Mouse (Mus musculus): ENCODE results near the gene Pde10a. TPM values are rescaled to one million over a fixed set of nuclear protein-coding genes. Genes with fewer than 3 reads are reported as not detected.

Pde10a gene
- total and polyA plus RNA-seq, 3 experiments, result 0.04 to 0.41 (median 0.21) TPM

DNA sequence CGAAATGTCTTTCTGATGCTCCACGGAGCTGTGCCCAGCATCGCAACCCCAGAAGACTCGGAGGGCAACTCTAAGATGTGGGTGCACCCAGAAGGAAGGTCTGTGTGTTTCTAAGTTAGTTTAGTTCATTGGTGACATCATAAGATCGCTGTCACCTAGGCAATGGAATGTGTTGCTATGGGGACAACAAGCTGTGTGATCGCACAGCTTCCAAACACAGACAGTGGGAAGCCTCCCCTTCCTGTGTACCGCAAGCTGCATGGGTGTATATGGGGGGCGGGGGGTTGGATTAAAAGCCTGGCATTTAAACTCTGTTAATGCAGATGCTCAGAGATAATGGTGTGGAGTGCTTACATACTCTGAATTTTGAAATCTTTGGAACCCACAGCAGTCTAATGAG lies 56.4 kb downstream of the Pde10a start:
- Histone ChIP-seq H3K4me1 (ENCODE audit: control insufficient read depth in 1 of 2, insufficient read depth in 2 of 2) (no peaks in the 10 kb centered on the region), H3K4me3 (replicated peaks in 1 of 3; ENCODE audit: low read depth in 2 of 3, low read length in 2 of 3, poor library complexity in 1 of 3) (no peak overlapping the region), H3K9ac (ENCODE audit: insufficient read depth, low read depth) (no peak overlapping the region), H3K27ac (ENCODE audit: insufficient read depth, low read depth) (no peak overlapping the region), H3K27me3 (replicated peaks) (peaks cover 11% of the 10 kb centered on the region), H3K36me3 (replicated peaks in 1 of 2; ENCODE audit: control insufficient read depth in 1 of 2, insufficient read depth in 1 of 2, low read length in 1 of 2) (no peaks in the 10 kb centered on the region), H3K9me3 (replicated peaks; ENCODE audit: low read length) (no peaks in the 10 kb centered on the region), H3K4me2 (ENCODE audit: insufficient read depth, low read depth, poor library complexity, severe bottlenecking) (no peak overlapping the region), H3K79me2 (replicated peaks; ENCODE audit: control insufficient read depth, extremely low read depth, insufficient read depth, poor library complexity, severe bottlenecking) (no peaks in the 10 kb centered on the region)
- DNase-seq (ENCODE audit: extremely low read depth), result no peak
- no peak for TF ChIP-seq MXI1 (IDR thresholded peaks at IDR 0.05; ENCODE audit: low read depth, low read length)
- TF ChIP-seq SMC3 (IDR thresholded peaks at IDR 0.05; ENCODE audit: low read depth, low read length), result no peak
- no peak for TF ChIP-seq ZNF384 (IDR thresholded peaks at IDR 0.05; ENCODE audit: low read depth, low read length)
- TF ChIP-seq CTCF (conservative IDR thresholded peaks at IDR 0.05 in 1 of 2, IDR thresholded peaks at IDR 0.05 in 1 of 2; ENCODE audit: low read depth in 2 of 2, low read length in 2 of 2), result no peak
- no peak for TF ChIP-seq MAFK (IDR thresholded peaks at IDR 0.05; ENCODE audit: insufficient replicate concordance, low read length)
- no peak for TF ChIP-seq TCF12 (IDR thresholded peaks at IDR 0.05; ENCODE audit: low read depth, low read length)
- TF ChIP-seq ZMIZ1 (IDR thresholded peaks at IDR 0.05; ENCODE audit: low read depth, low read length), result no peak
- TF ChIP-seq ELF1 (IDR thresholded peaks at IDR 0.05; ENCODE audit: low read depth, low read length), result no peak
- TF ChIP-seq MEF2A (IDR thresholded peaks at IDR 0.05; ENCODE audit: borderline replicate concordance, low read depth, low read length), result no peak
- TF ChIP-seq JUND (conservative IDR thresholded peaks at IDR 0.05; ENCODE audit: low read depth, low read length), result no peak
- no peak for TF ChIP-seq KAT2A (IDR thresholded peaks at IDR 0.05; ENCODE audit: insufficient replicate concordance, low read length)
- no peak for TF ChIP-seq ZKSCAN1 (IDR thresholded peaks at IDR 0.05; ENCODE audit: borderline replicate concordance, low read depth, low read length)
- no peak for TF ChIP-seq NELFE (IDR thresholded peaks at IDR 0.05; ENCODE audit: low read depth, low read length)
- dilution Hi-C loops (cut with MboI; ENCODE audit: extremely low pct_ligation_motif_present, extremely low pct_unique_long_range_greater_than_20kb, low sequenced_read_pairs) (no loop called here), in situ Hi-C loops (cut with MboI; ENCODE audit: low pct_ligation_motif_present, low pct_unique_long_range_greater_than_20kb, low sequenced_read_pairs) (no loop called here)

DNA sequence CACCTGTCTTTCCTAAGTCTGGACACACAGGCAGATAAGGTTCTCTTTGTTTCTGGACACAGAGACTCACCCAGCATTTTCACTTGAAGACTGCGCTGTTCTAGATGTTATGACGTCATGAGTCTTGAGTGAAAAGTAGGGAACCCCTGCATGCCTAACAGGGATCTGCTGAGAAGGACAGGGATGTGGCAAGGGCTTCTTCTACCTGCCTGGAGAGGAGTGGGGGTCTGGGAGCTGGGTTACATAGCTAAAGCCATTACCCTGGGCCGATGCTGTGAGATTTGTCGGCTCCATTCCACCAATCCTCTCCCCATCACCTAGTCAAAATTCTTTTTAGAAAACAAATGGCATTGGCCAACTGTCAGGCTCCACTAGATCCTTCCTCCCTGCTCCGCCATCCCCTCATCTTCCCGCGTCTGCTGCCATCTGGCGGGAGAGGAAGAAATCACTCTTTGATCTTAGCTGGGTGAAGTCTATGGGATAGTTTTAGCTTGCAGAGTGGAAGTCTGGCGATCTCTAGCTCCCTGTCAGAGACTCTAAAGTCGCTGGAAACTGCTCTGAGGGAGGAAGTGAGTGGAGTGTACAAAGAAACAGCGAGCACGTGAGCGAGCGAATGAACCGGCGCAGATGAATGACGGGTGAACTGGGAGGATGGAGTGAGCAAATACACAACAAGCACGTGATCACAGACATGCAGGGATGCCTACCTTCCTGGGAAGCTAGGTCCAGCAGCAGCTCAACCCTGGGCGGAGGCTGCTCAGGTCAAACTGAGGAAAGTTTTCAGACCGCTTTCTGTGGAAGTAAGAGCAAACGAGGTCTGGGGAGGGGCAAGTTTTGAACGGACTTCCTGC lies 67.5 kb downstream of the Pde10a start:
- Histone ChIP-seq H3K27ac (ENCODE audit: insufficient read depth, low read depth) (no peak overlapping the region), H3K27me3 (replicated peaks) (peaks cover 34% of the 10 kb centered on the region), H3K4me1 (ENCODE audit: control insufficient read depth in 1 of 2, insufficient read depth in 2 of 2) (peaks cover 0 to 6% of the 10 kb centered on the region in 2 experiments; a peak in 2 of 4 replicates), H3K9me3 (replicated peaks; ENCODE audit: low read length) (peaks cover 3% of the 10 kb centered on the region), H3K4me3 (replicated peaks in 1 of 3; ENCODE audit: low read depth in 2 of 3, low read length in 2 of 3, poor library complexity in 1 of 3) (peak overlapping the region in 2 of 3 experiments; percentile 22 to 23), H3K79me2 (replicated peaks; ENCODE audit: control insufficient read depth, extremely low read depth, insufficient read depth, poor library complexity, severe bottlenecking) (no peaks in the 10 kb centered on the region), H3K4me2 (ENCODE audit: insufficient read depth, low read depth, poor library complexity, severe bottlenecking) (peak overlapping the region; percentile 66), H3K36me3 (replicated peaks in 1 of 2; ENCODE audit: control insufficient read depth in 1 of 2, insufficient read depth in 1 of 2, low read length in 1 of 2) (no peaks in the 10 kb centered on the region), H3K9ac (ENCODE audit: insufficient read depth, low read depth) (no peak overlapping the region)
- DNase-seq (ENCODE audit: extremely low read depth), result peak; percentile 58
- in situ Hi-C loops (cut with MboI; ENCODE audit: low pct_ligation_motif_present, low pct_unique_long_range_greater_than_20kb, low sequenced_read_pairs) (loop anchor here (5.0 kb wide), 1 partner anchor 125 kb away; no protein-coding TSS in a partner anchor), dilution Hi-C loops (cut with MboI; ENCODE audit: extremely low pct_ligation_motif_present, extremely low pct_unique_long_range_greater_than_20kb, low sequenced_read_pairs) (no loop called here)
- TF ChIP-seq ZNF384 (IDR thresholded peaks at IDR 0.05; ENCODE audit: low read depth, low read length) (no peak), MAFK (IDR thresholded peaks at IDR 0.05; ENCODE audit: insufficient replicate concordance, low read length) (no peak), CHD1 (IDR thresholded peaks at IDR 0.05; ENCODE audit: low read depth, low read length) (no peak), ZKSCAN1 (IDR thresholded peaks at IDR 0.05; ENCODE audit: borderline replicate concordance, low read depth, low read length) (no peak), TCF12 (IDR thresholded peaks at IDR 0.05; ENCODE audit: low read depth, low read length) (no peak), USF1 (IDR thresholded peaks at IDR 0.05; ENCODE audit: low read depth, low read length) (no peak), MAX (IDR thresholded peaks at IDR 0.05; ENCODE audit: low read length) (no peak), EP300 (IDR thresholded peaks at IDR 0.05; ENCODE audit: low read length) (no peak), MAZ (IDR thresholded peaks at IDR 0.05; ENCODE audit: low read depth, low read length) (no peak), NRF1 (IDR thresholded peaks at IDR 0.05; ENCODE audit: low read depth, low read length) (no peak), TBP (conservative IDR thresholded peaks at IDR 0.05; ENCODE audit: low read depth, low read length) (no peak), KAT2A (IDR thresholded peaks at IDR 0.05; ENCODE audit: insufficient replicate concordance, low read length) (no peak), RAD21 (IDR thresholded peaks at IDR 0.05; ENCODE audit: low read depth, low read length) (peak; percentile 80), SMC3 (IDR thresholded peaks at IDR 0.05; ENCODE audit: low read depth, low read length) (peak; percentile 83), ZMIZ1 (IDR thresholded peaks at IDR 0.05; ENCODE audit: low read depth, low read length) (no peak), ZC3H11A (IDR thresholded peaks at IDR 0.05; ENCODE audit: low read depth, low read length) (peak; percentile 13; the same call in 1 of the 2 replicates), JUN (IDR thresholded peaks at IDR 0.05; ENCODE audit: insufficient read depth, low read depth, low read length) (no peak), MXI1 (IDR thresholded peaks at IDR 0.05; ENCODE audit: low read depth, low read length) (no peak), USF2 (conservative IDR thresholded peaks at IDR 0.05; ENCODE audit: low read depth, low read length) (peak; percentile 15; the same call in 1 of the 2 replicates), CHD2 (IDR thresholded peaks at IDR 0.05; ENCODE audit: low read length) (no peak), GABPA (IDR thresholded peaks at IDR 0.05; ENCODE audit: insufficient replicate concordance, low read depth, low read length) (no peak), ETS1 (conservative IDR thresholded peaks at IDR 0.05; ENCODE audit: low read depth, low read length) (no peak), JUND (conservative IDR thresholded peaks at IDR 0.05; ENCODE audit: low read depth, low read length) (no peak), NELFE (IDR thresholded peaks at IDR 0.05; ENCODE audit: low read depth, low read length) (no peak), HCFC1 (IDR thresholded peaks at IDR 0.05; ENCODE audit: low read depth, low read length) (no peak), PAX5 (IDR thresholded peaks at IDR 0.05; ENCODE audit: low read length) (no peak)

Measured in CH12.LX (cell line).